Mouse (Mus musculus): ENCODE results near the gene Gpr35. TPM values are rescaled to one million over a fixed set of nuclear protein-coding genes. Genes with fewer than 3 reads are reported as not detected.
A peak's percentile ranks its signal among the peaks of the same experiment; 100 is the strongest.

The Gpr35 gene
- polyA plus RNA-seq, 1 experiment from 2014 or later = 8.9 TPM

GRCm38 (mm10) chr1:92992214-92992855 is 41.7 kb downstream of the Gpr35 start:
- WGBS = 80% methylated on average over 6 of the region's 6 CpGs
- Histone ChIP-seq H3K4me2 (replicated peaks) (no peak overlapping the region), H3K4me3 (replicated peaks) (no peak overlapping the region), H3K9me3 (no peaks in the 10 kb centered on the region), H3K4me1 (replicated peaks) (no peaks in the 10 kb centered on the region), H3K27ac (no peak overlapping the region), H3K9ac (no peak overlapping the region), H3K27me3 (replicated peaks) (no peaks in the 10 kb centered on the region), H3K36me3 (no peaks in the 10 kb centered on the region)
- no peak for ATAC-seq

- H3K4me2 ChIP-seq (replicated peaks) = no peak overlapping the region
- H3K27me3 ChIP-seq (replicated peaks) = no peaks in the 10 kb centered on the region
- no peak overlapping the region for H3K27ac ChIP-seq
- ATAC-seq = no peak
- 82% methylated on average over 2 of the region's 2 CpGs for WGBS
- no peak overlapping the region for H3K9ac ChIP-seq
- no peak overlapping the region for H3K4me3 ChIP-seq (replicated peaks)
- no peaks in the 10 kb centered on the region for H3K9me3 ChIP-seq
- no peaks in the 10 kb centered on the region for H3K36me3 ChIP-seq
- no peaks in the 10 kb centered on the region for H3K4me1 ChIP-seq (replicated peaks)
These were observed 42.2 kb downstream of the Gpr35 start for GRCm38 (mm10) chr1:92992880-92993279.

- no peak within 1 kb of the TSS for H3K27ac ChIP-seq
- ATAC-seq = peak; percentile 68; the same call in 1 of the 2 replicates
- H3K9ac ChIP-seq = no peak within 1 kb of the TSS
- no peaks in the 10 kb centered on the region for H3K9me3 ChIP-seq
- no peak within 1 kb of the TSS for H3K4me3 ChIP-seq (replicated peaks)
- no peaks in the 10 kb centered on the region for H3K27me3 ChIP-seq (replicated peaks)
- no peaks in the 10 kb centered on the region for H3K4me1 ChIP-seq (replicated peaks)
- H3K36me3 ChIP-seq = no peaks in the 10 kb centered on the region
- WGBS = 74% methylated on average over 7 of the region's 7 CpGs
- no peak within 1 kb of the TSS for H3K4me2 ChIP-seq (replicated peaks)
These were observed 55.4 kb downstream of the Gpr35 start, which contains the start of gene Aqp12 for GRCm38 (mm10) chr1:93006061-93006460. Gene Aqp12, plus strand, starts transcription at chr1:93006334.

- no peaks in the 10 kb centered on the region for H3K4me1 ChIP-seq (replicated peaks)
- H3K27me3 ChIP-seq (replicated peaks) = no peaks in the 10 kb centered on the region
- no peak overlapping the region for H3K4me2 ChIP-seq (replicated peaks)
- H3K27ac ChIP-seq = no peak overlapping the region
- 58% methylated on average over 4 of the region's 4 CpGs for WGBS
- H3K36me3 ChIP-seq = no peaks in the 10 kb centered on the region
- H3K4me3 ChIP-seq (replicated peaks) = no peak overlapping the region
- H3K9me3 ChIP-seq = no peaks in the 10 kb centered on the region
- no peak overlapping the region for H3K9ac ChIP-seq
- ATAC-seq = peak; percentile 57
These were observed 58.5 kb downstream of the Gpr35 start for GRCm38 (mm10) chr1:93009196-93009595.

GRCm38 (mm10) chr1:93010731-93011130 is 60.1 kb downstream of the Gpr35 start:
- Histone ChIP-seq H3K9me3 (no peaks in the 10 kb centered on the region), H3K27me3 (replicated peaks) (no peaks in the 10 kb centered on the region), H3K4me3 (replicated peaks) (no peak overlapping the region), H3K4me2 (replicated peaks) (no peak overlapping the region), H3K27ac (no peak overlapping the region), H3K9ac (no peak overlapping the region), H3K36me3 (no peaks in the 10 kb centered on the region), H3K4me1 (replicated peaks) (0 out of 2 replicates have a peak, but pooled peaks cover 2% of the 10 kb centered on the region)
- no peak for ATAC-seq
- WGBS = 38% methylated on average over 3 of the region's 3 CpGs

- H3K4me3 ChIP-seq (replicated peaks) = no peak overlapping the region
- no peak overlapping the region for H3K27ac ChIP-seq
- no peak overlapping the region for H3K9ac ChIP-seq
- H3K4me2 ChIP-seq (replicated peaks) = no peak overlapping the region
- no peak for ATAC-seq
- H3K9me3 ChIP-seq = no peaks in the 10 kb centered on the region
- WGBS = 70% methylated on average over 7 of the region's 7 CpGs
- H3K27me3 ChIP-seq (replicated peaks) = no peaks in the 10 kb centered on the region
- no peaks in the 10 kb centered on the region for H3K36me3 ChIP-seq
- 0 out of 2 replicates have a peak, but pooled peaks cover 2% of the 10 kb centered on the region for H3K4me1 ChIP-seq (replicated peaks)
These were observed 61.5 kb downstream of the Gpr35 start for GRCm38 (mm10) chr1:93012103-93012585.

DNA sequence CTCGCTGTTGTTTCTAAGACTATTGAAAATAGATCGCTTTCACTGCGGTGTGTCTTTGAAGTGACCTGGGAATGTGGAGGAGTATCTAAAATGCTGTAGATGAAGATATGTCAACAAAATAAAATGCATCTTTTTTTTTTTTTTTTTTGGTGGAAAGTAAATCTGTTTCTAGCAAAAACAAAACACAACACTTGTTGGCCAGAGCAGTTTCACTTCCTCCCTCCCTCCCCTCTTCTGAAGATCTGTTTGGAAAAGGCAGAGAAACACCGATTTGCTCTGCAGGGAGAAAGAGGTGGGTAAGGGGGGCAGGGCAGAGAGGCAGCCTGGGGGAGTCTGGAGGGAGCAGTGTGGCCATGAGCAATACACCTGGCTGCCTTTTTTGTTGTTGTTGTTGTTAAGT is 62.7 kb downstream of the Gpr35 start:
- Histone ChIP-seq H3K4me1 (replicated peaks) (0 out of 2 replicates have a peak, but pooled peaks cover 2% of the 10 kb centered on the region), H3K9me3 (no peaks in the 10 kb centered on the region), H3K4me2 (replicated peaks) (no peak overlapping the region), H3K27me3 (replicated peaks) (no peaks in the 10 kb centered on the region), H3K36me3 (no peaks in the 10 kb centered on the region), H3K9ac (no peak overlapping the region), H3K27ac (no peak overlapping the region), H3K4me3 (replicated peaks) (no peak overlapping the region)
- no peak for ATAC-seq
- WGBS = 73% methylated on average over 4 of the region's 4 CpGs

DNA sequence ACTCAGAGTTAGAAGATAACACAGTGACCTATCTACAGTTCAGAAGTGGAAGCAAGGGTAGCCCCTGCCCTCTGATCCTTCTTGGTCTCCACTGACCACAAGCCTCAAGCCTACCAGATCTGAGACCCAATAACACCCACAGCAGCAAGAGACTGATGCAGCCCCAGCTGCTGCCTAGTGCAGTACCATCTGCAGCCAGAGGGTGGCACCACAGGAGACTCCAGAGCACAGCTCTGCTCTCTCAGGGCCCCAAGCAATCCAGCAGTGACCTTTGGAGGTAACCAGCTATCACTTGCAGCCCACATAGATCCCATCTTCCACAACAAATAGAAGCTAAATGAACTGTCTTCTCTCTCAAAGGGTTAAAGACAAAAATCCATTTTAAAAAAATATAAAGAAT is 63.8 kb downstream of the Gpr35 start:
- Histone ChIP-seq H3K27ac (no peak overlapping the region), H3K9ac (no peak overlapping the region), H3K4me1 (replicated peaks) (0 out of 2 replicates have a peak, but pooled peaks cover 2% of the 10 kb centered on the region), H3K36me3 (no peaks in the 10 kb centered on the region), H3K9me3 (no peaks in the 10 kb centered on the region), H3K4me2 (replicated peaks) (no peak overlapping the region), H3K27me3 (replicated peaks) (no peaks in the 10 kb centered on the region), H3K4me3 (replicated peaks) (no peak overlapping the region)
- peak; percentile 56; the same call in 1 of the 2 replicates for ATAC-seq

GRCm38 (mm10) chr1:93015136-93015535 is 64.5 kb downstream of the Gpr35 start:
- no peak for ATAC-seq
- Histone ChIP-seq H3K27me3 (replicated peaks) (no peaks in the 10 kb centered on the region), H3K27ac (no peak overlapping the region), H3K4me2 (replicated peaks) (no peak overlapping the region), H3K9me3 (no peaks in the 10 kb centered on the region), H3K4me3 (replicated peaks) (no peak overlapping the region), H3K9ac (no peak overlapping the region), H3K36me3 (no peaks in the 10 kb centered on the region), H3K4me1 (replicated peaks) (0 out of 2 replicates have a peak, but pooled peaks cover 2% of the 10 kb centered on the region)
- WGBS = 64% methylated on average over 2 of the region's 2 CpGs

DNA sequence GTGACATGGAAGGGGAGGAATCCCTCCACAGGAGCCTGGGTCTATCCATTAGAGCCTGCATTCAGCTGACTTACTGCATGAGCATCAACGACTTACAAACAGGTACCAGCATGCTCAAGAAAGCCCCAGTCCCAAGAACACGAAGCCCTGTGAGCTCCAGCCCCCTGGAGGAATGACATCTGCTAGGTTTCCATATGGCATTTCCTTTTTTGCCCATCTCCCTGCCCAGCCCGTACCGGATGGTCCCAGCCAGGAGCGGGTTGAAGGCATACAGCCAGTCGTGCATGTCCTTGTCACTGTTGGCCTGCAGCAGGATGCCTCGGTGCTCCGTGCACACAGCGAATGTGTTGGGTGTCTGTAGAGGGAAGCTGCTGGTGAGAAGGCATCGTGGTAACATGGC is 68.1 kb downstream of the Gpr35 start:
- H3K9ac ChIP-seq = no peak overlapping the region
- 87% methylated on average over 10 of the region's 10 CpGs for WGBS
- no peak for ATAC-seq

GRCm38 (mm10) chr1:93020602-93021001 is 69.9 kb downstream of the Gpr35 start:
- Histone ChIP-seq H3K27ac (no peak overlapping the region), H3K4me1 (replicated peaks) (no peaks in the 10 kb centered on the region), H3K9ac (no peak overlapping the region), H3K4me2 (replicated peaks) (no peak overlapping the region), H3K4me3 (replicated peaks) (no peak overlapping the region), H3K27me3 (replicated peaks) (no peaks in the 10 kb centered on the region), H3K36me3 (no peaks in the 10 kb centered on the region), H3K9me3 (no peaks in the 10 kb centered on the region)
- 72% methylated on average over 4 of the region's 4 CpGs for WGBS
- ATAC-seq = no peak

More for the DNA sequence above, 68.1 kb downstream of the Gpr35 start:
- Histone ChIP-seq H3K27me3 (replicated peaks) (no peaks in the 10 kb centered on the region), H3K4me3 (replicated peaks) (no peak overlapping the region), H3K4me1 (replicated peaks) (0 out of 2 replicates have a peak, but pooled peaks cover 2% of the 10 kb centered on the region), H3K27ac (no peak overlapping the region), H3K4me2 (replicated peaks) (no peak overlapping the region), H3K36me3 (no peaks in the 10 kb centered on the region), H3K9me3 (no peaks in the 10 kb centered on the region)

DNA sequence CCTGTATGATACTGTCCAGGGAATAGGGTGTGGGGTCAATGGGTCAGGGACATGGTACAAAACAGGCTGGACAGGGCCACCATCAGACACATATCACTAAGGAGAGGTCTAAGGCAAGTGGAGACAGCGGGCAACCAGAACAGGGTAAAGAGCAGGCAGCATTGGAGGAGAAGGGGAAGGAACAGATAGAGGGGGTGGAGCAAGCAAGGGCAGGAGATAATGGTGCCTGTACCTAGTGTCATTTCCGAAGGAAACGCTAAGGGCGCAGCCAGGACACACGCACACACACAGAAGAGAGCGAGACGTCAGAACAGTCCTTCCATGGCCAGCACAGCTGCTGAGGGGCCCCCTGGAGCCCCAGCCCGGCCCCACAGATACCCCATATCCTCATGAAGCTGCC is 75.9 kb downstream of the Gpr35 start:
- H3K27ac ChIP-seq = no peak overlapping the region
- no peak overlapping the region for H3K9ac ChIP-seq
- ATAC-seq = no peak
- 82% methylated on average over 8 of the region's 8 CpGs for WGBS
- no peaks in the 10 kb centered on the region for H3K27me3 ChIP-seq (replicated peaks)
- H3K4me1 ChIP-seq (replicated peaks) = no peaks in the 10 kb centered on the region
- H3K4me3 ChIP-seq (replicated peaks) = no peak overlapping the region
- H3K4me2 ChIP-seq (replicated peaks) = no peak overlapping the region
- no peaks in the 10 kb centered on the region for H3K36me3 ChIP-seq
- H3K9me3 ChIP-seq = no peaks in the 10 kb centered on the region; the same call in 1 of the 2 replicates

GRCm38 (mm10) chr1:93029387-93029786 is 78.7 kb downstream of the Gpr35 start:
- WGBS = 94% methylated on average over 10 of the region's 10 CpGs

More at GRCm38 (mm10) chr1:93029387-93029786, 78.7 kb downstream of the Gpr35 start:
- H3K27me3 ChIP-seq (replicated peaks) = no peaks in the 10 kb centered on the region
- H3K9me3 ChIP-seq = no peaks in the 10 kb centered on the region; the same call in 1 of the 2 replicates
- no peak overlapping the region for H3K4me2 ChIP-seq (replicated peaks)
- H3K4me1 ChIP-seq (replicated peaks) = no peaks in the 10 kb centered on the region
- H3K27ac ChIP-seq = no peak overlapping the region
- no peak for ATAC-seq
- H3K4me3 ChIP-seq (replicated peaks) = no peak overlapping the region
- H3K36me3 ChIP-seq = no peaks in the 10 kb centered on the region
- H3K9ac ChIP-seq = no peak overlapping the region

Data from intestine, embryonic 15.5 days (tissue).